24 mouse cellular contexts compared by ENCODE assay signal in the genomic region with DNA sequence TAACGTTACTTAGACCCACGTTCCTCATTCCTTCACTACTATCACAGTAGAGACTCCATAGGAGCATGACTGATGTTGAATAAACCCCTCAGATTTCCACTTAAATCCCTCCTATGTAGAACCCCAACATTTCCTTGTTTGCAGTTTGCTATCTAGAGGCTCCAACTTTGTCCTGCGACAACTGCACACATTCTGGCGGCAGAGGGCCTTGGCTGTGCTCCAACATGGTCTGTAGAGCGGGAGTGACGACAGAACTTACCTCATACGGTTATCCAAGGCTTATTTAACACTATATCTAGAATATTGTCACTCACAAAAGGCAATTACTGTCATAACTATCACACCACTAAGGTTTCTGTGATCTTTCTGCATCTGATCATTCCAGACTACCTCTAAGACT.
"Had no signal": no experiment of that assay in that cellular context is flagged by ENCODE, and none has a peak within 500 bp of the region (broad histone marks: within the 10 kb centered on the region; RNA-seq: fewer than 3 reads in every experiment).

No protein-coding gene starts in this region.

- H3K9ac ChIP-seq: heart, embryonic 13.5 days; heart, embryonic 15.5 days; hindbrain, embryonic 12.5 days; hindbrain, embryonic 14.5 days; intestine, embryonic 15.5 days; limb, embryonic 13.5 days; limb, embryonic 15.5 days had no signal

- H3K9me3 ChIP-seq: heart, embryonic 13.5 days; heart, embryonic 15.5 days; hindbrain, embryonic 10.5 days; hindbrain, embryonic 12.5 days; intestine, embryonic 15.5 days; limb, embryonic 13.5 days; limb, embryonic 15.5 days had no signal

- H3K27ac ChIP-seq: heart, adult 2 months; heart, embryonic 13.5 days; heart, embryonic 15.5 days; hindbrain, embryonic 10.5 days; hindbrain, embryonic 12.5 days; hindbrain, embryonic 14.5 days; intestine, embryonic 15.5 days; layer of hippocampus, adult 2 months; limb, embryonic 13.5 days; limb, embryonic 15.5 days had no signal

- H3K4me2 ChIP-seq: heart, embryonic 11.5 days; heart, embryonic 13.5 days; heart, embryonic 15.5 days; hindbrain, embryonic 12.5 days; hindbrain, embryonic 14.5 days; intestine, embryonic 15.5 days; limb, embryonic 13.5 days; limb, embryonic 15.5 days had no signal

- H3K36me3 ChIP-seq: heart, embryonic 13.5 days; heart, embryonic 15.5 days; hindbrain, embryonic 10.5 days; hindbrain, embryonic 12.5 days; intestine, embryonic 15.5 days; limb, embryonic 13.5 days; limb, embryonic 15.5 days had no signal

- H3K4me3 ChIP-seq: heart, adult 2 months; heart, embryonic 13.5 days; heart, embryonic 15.5 days; hindbrain, embryonic 10.5 days; hindbrain, embryonic 12.5 days; intestine, embryonic 15.5 days; layer of hippocampus, adult 2 months; limb, embryonic 13.5 days; limb, embryonic 15.5 days had no signal

- ATAC-seq: hindbrain, embryonic 16.5 days; inflammation-experienced regulatory T-cells, adult 6 months; intestine, embryonic 15.5 days; intestine, postnatal 0 days had no signal

- H3K4me1 ChIP-seq: limb, embryonic 13.5 days had no signal

- DNase-seq: gastrocnemius, postnatal 14 days; gastrocnemius, postnatal 36 days; heart, adult 11 months; heart, adult 2 months; heart, postnatal 4 days; kidney, adult 18-20 months; kidney, adult 8-10 months; kidney, postnatal 10 days; kidney, postnatal 25 days; kidney, postnatal 4 days; left cerebral cortex, postnatal 4 days had no signal

- H3K27me3 ChIP-seq: hindbrain, embryonic 12.5 days; intestine, embryonic 15.5 days; limb, embryonic 13.5 days; limb, embryonic 15.5 days had no signal
